Mouse (Mus musculus) brain, embryonic 14.5 days (tissue): ENCODE measurements around the gene Lpar3.

Experiments used
- CTCF ChIP-seq: fragments of 200-500 bp; IDR thresholded peaks from 2 replicates; pipeline ENCODE4 v1.5.1; 2012; ENCODE audit warnings: inconsistent platforms, mild to moderate bottlenecking, moderate library complexity, borderline replicate concordance; ENCODE audit not compliant: insufficient read depth, insufficient read length; ENCODE audit errors: extremely low read depth
- POLR2A ChIP-seq: fragments of 200-500 bp; IDR thresholded peaks from 2 replicates; pipeline ENCODE4 v1.6.1; 2012; ENCODE audit warnings: mild to moderate bottlenecking, inconsistent platforms, borderline replicate concordance; ENCODE audit not compliant: poor library complexity, insufficient read depth, insufficient read length, severe bottlenecking; ENCODE audit errors: extremely low read depth

DNA sequence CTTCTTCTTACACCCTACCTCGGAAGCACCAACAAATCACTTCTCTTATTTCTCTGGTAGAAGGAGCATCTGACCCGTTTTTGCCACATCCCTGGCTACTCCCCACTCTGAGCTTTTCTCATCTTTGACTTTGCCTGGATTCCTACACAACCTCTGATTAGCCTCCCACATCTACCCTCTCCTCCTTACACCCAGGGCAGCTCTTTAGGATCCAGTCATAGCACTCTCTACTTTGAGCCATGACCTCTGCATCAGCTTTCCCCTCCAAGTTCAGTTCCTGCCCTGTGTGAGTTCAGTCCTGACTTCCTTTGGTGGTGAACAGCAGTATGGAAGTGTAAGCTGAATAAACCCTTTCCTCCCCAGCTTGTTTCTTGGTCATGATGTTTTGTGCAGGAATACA is 87.1 kb downstream of the Lpar3 start:
- TF ChIP-seq CTCF (no peak), POLR2A (no peak)
